Mouse (Mus musculus): ENCODE results near the gene Fxyd3. TPM values are rescaled to one million over a fixed set of nuclear protein-coding genes. Genes with fewer than 3 reads are reported as not detected.

The Fxyd3 gene
- polyA plus RNA-seq, 1 experiment: 34.7 TPM

DNA sequence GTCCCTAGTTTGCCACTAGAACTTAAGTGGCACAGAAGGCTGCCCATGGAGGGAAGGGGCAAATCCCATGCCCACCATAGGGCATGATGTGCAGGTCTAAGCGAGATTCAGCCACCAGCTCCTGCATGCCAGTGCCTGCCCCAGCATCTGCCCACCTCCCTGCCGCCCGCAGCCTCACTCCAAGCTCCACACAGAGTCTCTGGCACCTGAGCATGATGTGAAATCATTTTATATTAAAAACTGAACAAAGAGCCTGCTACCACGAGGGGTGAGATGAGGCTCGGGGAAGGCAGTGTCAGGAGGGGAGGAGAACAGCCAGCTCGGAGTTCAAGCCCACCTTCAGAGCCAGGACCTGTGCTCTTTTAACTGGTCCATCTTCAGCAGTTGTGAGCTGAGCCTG lies 6.2 kb downstream of the Fxyd3 start:
- WGBS: 91% methylated on average over 6 of the region's 6 CpGs

DNA sequence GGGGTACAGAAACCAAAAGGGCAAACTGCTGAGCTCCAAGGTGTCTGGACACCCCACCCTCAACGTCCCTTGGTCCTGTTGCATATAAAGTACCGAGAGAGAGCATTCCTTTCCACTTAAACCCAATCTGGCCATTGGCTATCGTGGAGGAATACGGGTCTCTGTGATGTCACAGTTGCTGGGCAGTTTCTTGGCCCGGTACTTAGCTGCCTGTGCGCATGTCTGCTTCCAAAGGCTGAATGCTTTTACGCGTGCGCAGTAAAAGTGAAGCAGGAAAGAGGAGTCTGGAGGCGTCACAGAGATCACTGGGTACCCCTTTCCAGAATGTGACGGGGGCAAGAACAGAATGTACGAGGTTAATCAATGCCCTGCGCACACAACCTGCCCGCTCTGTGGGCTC lies 7.0 kb downstream of the Fxyd3 start:
- 96% methylated on average over 14 of the region's 14 CpGs for WGBS
- H3K4me3 ChIP-seq (ENCODE audit: control insufficient read depth, insufficient read depth, low read length): no peak overlapping the region
- no peak overlapping the region for H3K27ac ChIP-seq (ENCODE audit: control insufficient read depth, insufficient read depth, low read length)
- H3K4me1 ChIP-seq (replicated peaks; ENCODE audit: control insufficient read depth, insufficient read depth, low read length): no peaks in the 10 kb centered on the region
- TF ChIP-seq POLR2A (IDR thresholded peaks at IDR 0.05; ENCODE audit: control insufficient read depth, extremely low read depth, insufficient read depth, low read length, poor library complexity) (no peak), CTCF (IDR thresholded peaks at IDR 0.05; ENCODE audit: borderline replicate concordance, control insufficient read depth, extremely low read depth, insufficient read depth, low read length, poor library complexity) (no peak)
- no peaks in the 10 kb centered on the region for H3K36me3 ChIP-seq (ENCODE audit: control insufficient read depth, insufficient read depth, low read length)
- no peak for DNase-seq
- no peaks in the 10 kb centered on the region for H3K27me3 ChIP-seq (ENCODE audit: control insufficient read depth, insufficient read depth, low read length)

More for the DNA sequence above, 6.2 kb downstream of the Fxyd3 start:
- no peak for TF ChIP-seq CTCF (IDR thresholded peaks at IDR 0.05; ENCODE audit: borderline replicate concordance, control insufficient read depth, extremely low read depth, insufficient read depth, low read length, poor library complexity)
- no peak for TF ChIP-seq POLR2A (IDR thresholded peaks at IDR 0.05; ENCODE audit: control insufficient read depth, extremely low read depth, insufficient read depth, low read length, poor library complexity)
- H3K4me3 ChIP-seq (ENCODE audit: control insufficient read depth, insufficient read depth, low read length): no peak overlapping the region
- H3K36me3 ChIP-seq (ENCODE audit: control insufficient read depth, insufficient read depth, low read length): no peaks in the 10 kb centered on the region
- H3K27me3 ChIP-seq (ENCODE audit: control insufficient read depth, insufficient read depth, low read length): no peaks in the 10 kb centered on the region
- no peaks in the 10 kb centered on the region for H3K4me1 ChIP-seq (replicated peaks; ENCODE audit: control insufficient read depth, insufficient read depth, low read length)
- no peak for DNase-seq
- H3K27ac ChIP-seq (ENCODE audit: control insufficient read depth, insufficient read depth, low read length): no peak overlapping the region

DNA sequence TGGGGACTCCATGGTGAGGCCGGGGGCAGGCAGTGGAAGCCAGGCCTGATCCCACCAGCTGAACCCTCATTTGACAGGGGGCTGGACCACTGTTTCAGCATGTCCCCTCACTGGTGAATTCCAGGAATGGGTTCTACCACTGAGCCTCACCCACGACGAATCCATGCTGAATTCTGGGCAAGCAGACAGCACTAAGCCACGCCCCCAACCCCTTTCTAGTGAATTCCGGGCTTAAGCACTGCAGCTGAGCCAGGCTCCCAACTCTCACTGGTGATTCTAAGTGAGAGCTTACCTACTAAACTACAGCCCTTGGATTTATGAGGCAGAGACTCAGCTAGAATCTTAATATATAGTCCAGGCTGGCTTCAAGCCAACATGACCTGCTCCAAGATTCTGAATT lies 8.7 kb downstream of the Fxyd3 start:
- DNase-seq: no peak
- 83% methylated on average over 5 of the region's 5 CpGs for WGBS
- no peak overlapping the region for H3K27ac ChIP-seq (ENCODE audit: control insufficient read depth, insufficient read depth, low read length)
- no peaks in the 10 kb centered on the region for H3K4me1 ChIP-seq (replicated peaks; ENCODE audit: control insufficient read depth, insufficient read depth, low read length)
- no peaks in the 10 kb centered on the region for H3K36me3 ChIP-seq (ENCODE audit: control insufficient read depth, insufficient read depth, low read length)
- H3K4me3 ChIP-seq (ENCODE audit: control insufficient read depth, insufficient read depth, low read length): no peak overlapping the region
- TF ChIP-seq CTCF (IDR thresholded peaks at IDR 0.05; ENCODE audit: borderline replicate concordance, control insufficient read depth, extremely low read depth, insufficient read depth, low read length, poor library complexity): no peak
- no peak for TF ChIP-seq POLR2A (IDR thresholded peaks at IDR 0.05; ENCODE audit: control insufficient read depth, extremely low read depth, insufficient read depth, low read length, poor library complexity)
- no peaks in the 10 kb centered on the region for H3K27me3 ChIP-seq (ENCODE audit: control insufficient read depth, insufficient read depth, low read length)

DNA sequence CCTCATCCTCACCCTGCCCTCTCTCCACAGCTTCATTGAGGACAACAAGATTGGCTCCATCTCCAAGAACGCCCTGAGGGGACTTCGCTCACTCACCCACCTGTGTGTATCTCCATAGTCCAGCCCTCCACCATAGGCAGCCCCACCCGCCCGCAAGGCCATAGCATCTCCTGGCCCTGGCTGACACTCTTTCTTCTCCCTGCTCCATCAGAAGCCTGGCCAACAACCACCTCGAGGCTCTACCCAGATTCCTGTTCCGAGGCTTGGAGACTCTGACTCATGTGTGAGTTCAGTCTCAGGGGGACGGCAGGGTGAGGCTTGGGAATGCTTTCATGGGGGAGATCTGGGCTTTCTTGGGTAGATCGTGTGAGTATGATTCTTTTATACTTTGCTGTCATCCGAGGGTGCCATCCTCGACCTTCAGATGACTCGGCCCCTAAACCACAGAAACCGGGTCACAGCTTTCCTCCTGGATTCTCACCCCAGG lies 13.4 kb downstream of the Fxyd3 start:
- WGBS: 90% methylated on average over 12 of the region's 12 CpGs

DNA sequence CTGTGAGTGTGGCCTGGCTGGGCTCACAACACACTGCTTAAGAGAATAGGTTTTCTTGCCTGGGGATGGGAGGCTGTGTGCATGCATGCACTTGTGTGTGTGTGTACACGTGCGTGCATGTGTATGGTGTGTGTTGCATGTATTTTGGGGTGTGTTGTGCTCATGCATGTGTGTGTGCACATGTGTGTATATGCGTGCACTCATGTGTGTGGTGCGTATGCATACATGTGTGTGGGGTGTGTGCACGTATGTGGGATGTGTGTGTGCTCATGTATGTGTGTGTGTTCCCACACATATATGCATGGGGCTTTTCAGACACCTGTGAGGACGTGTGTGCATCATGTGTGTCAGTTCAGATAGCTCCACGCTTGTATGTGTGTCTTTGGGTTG lies 15.9 kb downstream of the Fxyd3 start:
- TF ChIP-seq POLR2A (IDR thresholded peaks at IDR 0.05; ENCODE audit: control insufficient read depth, extremely low read depth, insufficient read depth, low read length, poor library complexity): no peak
- no peak for TF ChIP-seq CTCF (IDR thresholded peaks at IDR 0.05; ENCODE audit: borderline replicate concordance, control insufficient read depth, extremely low read depth, insufficient read depth, low read length, poor library complexity)
- H3K4me1 ChIP-seq (replicated peaks; ENCODE audit: control insufficient read depth, insufficient read depth, low read length): no peaks in the 10 kb centered on the region
- H3K4me3 ChIP-seq (ENCODE audit: control insufficient read depth, insufficient read depth, low read length): no peak overlapping the region
- DNase-seq: no peak
- WGBS: 92% methylated on average over 7 of the region's 7 CpGs
- H3K27me3 ChIP-seq (ENCODE audit: control insufficient read depth, insufficient read depth, low read length): no peaks in the 10 kb centered on the region
- H3K36me3 ChIP-seq (ENCODE audit: control insufficient read depth, insufficient read depth, low read length): no peaks in the 10 kb centered on the region
- no peak overlapping the region for H3K27ac ChIP-seq (ENCODE audit: control insufficient read depth, insufficient read depth, low read length)

More for the DNA sequence above, 13.4 kb downstream of the Fxyd3 start:
- no peak overlapping the region for H3K4me3 ChIP-seq (ENCODE audit: control insufficient read depth, insufficient read depth, low read length)
- H3K27ac ChIP-seq (ENCODE audit: control insufficient read depth, insufficient read depth, low read length): no peak overlapping the region
- H3K4me1 ChIP-seq (replicated peaks; ENCODE audit: control insufficient read depth, insufficient read depth, low read length): no peaks in the 10 kb centered on the region
- DNase-seq: no peak
- H3K27me3 ChIP-seq (ENCODE audit: control insufficient read depth, insufficient read depth, low read length): no peaks in the 10 kb centered on the region
- no peaks in the 10 kb centered on the region for H3K36me3 ChIP-seq (ENCODE audit: control insufficient read depth, insufficient read depth, low read length)
- TF ChIP-seq POLR2A (IDR thresholded peaks at IDR 0.05; ENCODE audit: control insufficient read depth, extremely low read depth, insufficient read depth, low read length, poor library complexity) (no peak), CTCF (IDR thresholded peaks at IDR 0.05; ENCODE audit: borderline replicate concordance, control insufficient read depth, extremely low read depth, insufficient read depth, low read length, poor library complexity) (no peak)

DNA sequence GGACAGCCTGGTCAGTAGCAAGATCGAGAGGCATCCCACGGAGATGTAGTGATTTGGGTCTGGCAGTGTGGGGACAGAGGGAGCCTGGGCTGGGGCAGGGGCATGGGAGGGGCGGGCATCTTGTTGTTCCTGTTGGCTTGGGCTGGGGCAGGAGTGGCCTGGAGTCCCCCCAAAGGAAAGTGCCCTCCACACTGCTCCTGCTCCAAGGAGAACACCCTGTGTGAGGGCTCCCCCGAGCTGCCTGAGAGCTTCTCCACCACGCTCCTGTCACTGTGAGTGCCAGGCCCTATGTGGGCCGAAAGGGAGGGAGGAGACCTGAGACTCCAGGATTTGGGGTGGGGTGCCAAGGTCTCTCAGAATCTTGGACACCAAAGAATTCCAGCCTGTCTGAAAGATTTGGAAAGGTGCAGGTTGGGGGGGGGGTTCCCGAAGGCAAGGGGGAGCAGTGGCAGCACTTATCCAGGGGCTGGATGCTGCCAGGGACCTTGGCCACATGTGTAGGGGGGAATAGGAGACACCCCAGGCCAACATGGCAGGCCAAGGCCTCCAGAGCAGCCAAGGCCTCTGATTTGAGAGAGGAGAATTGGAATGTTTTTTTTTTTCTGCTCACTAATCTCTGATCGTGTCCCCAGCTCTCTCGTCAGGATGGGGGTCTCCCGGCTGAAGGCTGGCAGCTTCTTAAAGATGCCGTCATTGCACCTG lies 16.4 kb downstream of the Fxyd3 start:
- TF ChIP-seq CTCF (IDR thresholded peaks at IDR 0.05; ENCODE audit: borderline replicate concordance, control insufficient read depth, extremely low read depth, insufficient read depth, low read length, poor library complexity) (no peak), POLR2A (IDR thresholded peaks at IDR 0.05; ENCODE audit: control insufficient read depth, extremely low read depth, insufficient read depth, low read length, poor library complexity) (no peak)
- Histone ChIP-seq H3K36me3 (ENCODE audit: control insufficient read depth, insufficient read depth, low read length) (no peaks in the 10 kb centered on the region), H3K27ac (ENCODE audit: control insufficient read depth, insufficient read depth, low read length) (no peak overlapping the region), H3K4me1 (replicated peaks; ENCODE audit: control insufficient read depth, insufficient read depth, low read length) (no peaks in the 10 kb centered on the region), H3K4me3 (ENCODE audit: control insufficient read depth, insufficient read depth, low read length) (no peak overlapping the region), H3K27me3 (ENCODE audit: control insufficient read depth, insufficient read depth, low read length) (no peaks in the 10 kb centered on the region)
- no peak for DNase-seq
- 88% methylated on average over 11 of the region's 11 CpGs for WGBS

All from thymus, adult 2 months (tissue).